Mouse (Mus musculus): ENCODE data around the gene Ugt1a6a. TPM values are rescaled to one million over a fixed set of nuclear protein-coding genes. Genes with fewer than 3 reads are reported as not detected.

Ugt1a6a gene
- total RNA-seq, 1 experiment from 2014 or later, result 1.4 TPM

DNA sequence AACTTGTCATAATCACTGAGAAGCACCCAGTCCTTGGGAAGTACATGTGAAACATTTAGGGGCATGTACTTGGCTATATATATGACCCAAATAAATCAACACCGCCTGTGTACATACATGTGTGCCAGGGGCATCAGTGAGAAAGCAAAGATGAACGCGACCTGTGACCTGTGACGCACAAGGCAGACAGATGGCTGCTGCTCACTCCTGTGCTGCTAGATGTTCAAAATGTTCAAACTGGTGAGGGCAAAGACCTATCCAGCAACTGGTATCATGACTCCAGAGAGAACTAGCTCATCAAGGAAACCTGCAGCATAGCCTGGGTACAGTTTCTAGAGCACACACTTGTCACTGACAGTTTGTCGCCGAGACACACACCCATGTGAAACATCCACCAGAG, 132.9 kb downstream of the Ugt1a6a start:
- no peak for ATAC-seq (replicated peaks in 1 of 2; ENCODE audit: insufficient read depth in 1 of 2, low FRiP score in 2 of 2, low TSS enrichment in 1 of 2, low read depth in 1 of 2, poor library complexity in 2 of 2, severe bottlenecking in 2 of 2)

DNA sequence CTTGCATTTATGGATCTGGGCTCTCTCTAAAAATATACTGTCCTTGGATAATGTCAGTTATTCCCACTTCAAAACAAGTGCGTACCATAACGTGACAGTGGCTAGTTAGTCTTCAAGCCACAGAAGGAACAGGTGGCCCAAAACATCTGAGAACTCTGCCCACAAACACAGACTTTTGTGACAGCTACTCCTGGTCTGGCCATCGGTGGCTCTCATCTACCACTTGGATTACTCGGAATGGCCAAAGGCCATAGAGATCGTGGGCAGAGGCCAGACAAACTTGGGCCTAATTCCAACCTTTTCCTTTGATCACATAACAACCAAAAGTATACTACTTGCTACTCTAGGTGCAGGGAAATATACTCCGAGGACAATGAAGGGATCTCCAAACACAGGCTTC, 133.5 kb downstream of the Ugt1a6a start:
- ATAC-seq (replicated peaks in 1 of 2; ENCODE audit: insufficient read depth in 1 of 2, low FRiP score in 2 of 2, low TSS enrichment in 1 of 2, low read depth in 1 of 2, poor library complexity in 2 of 2, severe bottlenecking in 2 of 2), result no peak

Other genes starting within 250 kb of the Ugt1a6a start
- 24.8 and 31.1 TPM in 2 replicates for gene Usp40, start 126.3 kb upstream of the Ugt1a6a start, total RNA-seq (2017)
- not detected in 2 replicates for gene Ugt1a10, start 79.4 kb upstream of the Ugt1a6a start, total RNA-seq (2017)
- gene Ugt1a9, start 64.0 kb upstream of the Ugt1a6a start, total RNA-seq (2017), result not detected in 2 replicates
- gene Ugt1a8, start 47.0 kb upstream of the Ugt1a6a start, total RNA-seq (2017), result not detected in 2 replicates
- 42.9 and 52.3 TPM in 2 replicates for gene Ugt1a7c, start 39.7 kb upstream of the Ugt1a6a start, total RNA-seq (2017)
- gene Ugt1a6b, start 31.6 kb upstream of the Ugt1a6a start, total RNA-seq (2017), result 0.63 TPM in 1 of 2 replicates, not detected in the other
- 0.25 and 0.65 TPM in 2 replicates for gene Ugt1a5, start 31.2 kb downstream of the Ugt1a6a start, total RNA-seq (2017)
- 0.25 TPM in 1 of 2 replicates, not detected in the other for gene Ugt1a2, start 65.8 kb downstream of the Ugt1a6a start, total RNA-seq (2017)
- gene Dnajb3, start 71.0 kb downstream of the Ugt1a6a start, total RNA-seq (2017), result 0.25 TPM in 1 of 2 replicates, not detected in the other
- not detected in 2 replicates for gene Ugt1a1, start 77.2 kb downstream of the Ugt1a6a start, total RNA-seq (2017)
- gene Mroh2a, start 92.2 kb downstream of the Ugt1a6a start, total RNA-seq (2017), result 0.05 and 0.44 TPM in 2 replicates
- 206 and 220 TPM in 2 replicates for gene Hjurp, start 142.8 kb downstream of the Ugt1a6a start, total RNA-seq (2017)
- gene Trpm8, start 142.9 kb downstream of the Ugt1a6a start, total RNA-seq (2017), result not detected in 2 replicates

Measured in hematopoietic stem cell, adult 5-6 weeks (primary cell).